Mouse (Mus musculus): ENCODE measurements at regions not wholly inside any gene's neighbourhood (a gene's known extent, or its start where the extent isn't known, plus 50 kb on each side); places are given as distances from the start of the nearest gene placed in this dataset.
A peak's percentile ranks its signal among the peaks of the same experiment; 100 is the strongest.
"Not testable (repeated sequence)": the region's sequence is repeated elsewhere in the genome, so short reads cannot be mapped to it uniquely, and the experiment has no call there.

GRCm38 (mm10) chr15:93189266-93189855 is 85.6 kb downstream of the Gxylt1 start:
- DNase-seq: no peak

GRCm38 (mm10) chr15:93176221-93176620 is 98.8 kb downstream of the Gxylt1 start:
- no peak for DNase-seq

- no peak for DNase-seq
Measured at GRCm38 (mm10) chr15:93168784-93169183, 106.2 kb downstream of the Gxylt1 start.

- no peak for DNase-seq
Measured at GRCm38 (mm10) chr15:93167451-93167850, 107.5 kb downstream of the Gxylt1 start.

GRCm38 (mm10) chr15:93161924-93162910 is 112.8 kb downstream of the Gxylt1 start:
- no peak for DNase-seq

- DNase-seq: no peak
Measured at GRCm38 (mm10) chr15:93161329-93161728, 113.7 kb downstream of the Gxylt1 start.

GRCm38 (mm10) chr15:93155756-93156155 is 119.2 kb downstream of the Gxylt1 start:
- no peak for DNase-seq

GRCm38 (mm10) chr15:93154022-93154421 is 121.0 kb downstream of the Gxylt1 start:
- DNase-seq: no peak

GRCm38 (mm10) chr15:93144899-93145298 is 130.1 kb downstream of the Gxylt1 start:
- DNase-seq: no peak

GRCm38 (mm10) chr15:93144264-93144663 is 130.7 kb downstream of the Gxylt1 start:
- DNase-seq: no peak

- DNase-seq: peak; percentile 80
Measured at GRCm38 (mm10) chr15:93133379-93133778, 141.6 kb downstream of the Gxylt1 start.

- DNase-seq: no peak
Measured at GRCm38 (mm10) chr15:93131056-93131455, 143.9 kb downstream of the Gxylt1 start.

GRCm38 (mm10) chr15:93125261-93125660 is 149.7 kb downstream of the Gxylt1 start:
- no peak for DNase-seq

- DNase-seq: no peak
Measured at GRCm38 (mm10) chr15:93121156-93121555, 153.8 kb downstream of the Gxylt1 start.

- DNase-seq: not testable (repeated sequence)
Measured at GRCm38 (mm10) chr15:93117806-93118205, 157.2 kb downstream of the Gxylt1 start.

GRCm38 (mm10) chr15:93115674-93116102 is 159.3 kb downstream of the Gxylt1 start:
- peak; percentile 45 for DNase-seq

- DNase-seq: no peak
Measured at GRCm38 (mm10) chr15:93104936-93105335, 170.0 kb downstream of the Gxylt1 start.

GRCm38 (mm10) chr15:93103426-93103825 is 171.6 kb downstream of the Gxylt1 start:
- DNase-seq: no peak

GRCm38 (mm10) chr15:93101881-93102280 is 173.1 kb downstream of the Gxylt1 start:
- peak; percentile 11 for DNase-seq

GRCm38 (mm10) chr15:93100837-93101236 is 174.1 kb downstream of the Gxylt1 start:
- no peak for DNase-seq

GRCm38 (mm10) chr15:93099840-93100239 is 175.1 kb downstream of the Gxylt1 start:
- no peak for DNase-seq

- DNase-seq: no peak
Measured at GRCm38 (mm10) chr15:93096335-93096734, 178.6 kb downstream of the Gxylt1 start.

GRCm38 (mm10) chr15:93095224-93095623 is 179.8 kb downstream of the Gxylt1 start:
- DNase-seq: no peak

All from layer of hippocampus, adult 9-11 months (tissue).